Mouse (Mus musculus) stomach, embryonic 14.5 days (tissue): Measurements from ENCODE around the gene Lpcat1. TPM values are rescaled to one million over a fixed set of nuclear protein-coding genes. Genes with fewer than 3 reads are reported as not detected.

Experiments used
- ATAC-seq: fragments of 200-750 bp; cut with Nextera tagmentation; 2 replicates; pipeline ENCODE4 v1.8.0; 2017; ENCODE audit warnings: low read depth, moderate TSS enrichment; ENCODE audit not compliant: insufficient number of reproducible peaks, insufficient read depth, low FRiP score
- H3K27ac ChIP-seq: fragments of 300-500 bp; sonication (generic); 2 replicates; pipeline ENCODE4 v1.5.1; 2014; ENCODE audit warnings: mild to moderate bottlenecking, low read length, moderate library complexity, mixed read lengths
- H3K27me3 ChIP-seq: fragments of 300-500 bp; sonication (generic); 2 replicates; pipeline ENCODE4 v1.6.1; 2014; ENCODE audit warnings: low read length, control low read depth, mixed read lengths; ENCODE audit not compliant: control insufficient read depth, insufficient read depth
- H3K36me3 ChIP-seq: fragments of 300-500 bp; sonication (generic); 2 replicates; pipeline ENCODE4 v1.6.1; 2014; ENCODE audit warnings: mild to moderate bottlenecking, control low read depth, low read length, moderate library complexity, mixed read lengths; ENCODE audit not compliant: control insufficient read depth, insufficient read depth
- H3K4me1 ChIP-seq: fragments of 300-500 bp; sonication (generic); 2 replicates; pipeline ENCODE4 v1.6.1; 2014; ENCODE audit warnings: low read length, control low read depth, mixed read lengths; ENCODE audit not compliant: control insufficient read depth, insufficient read depth
- H3K4me2 ChIP-seq: fragments of 300-500 bp; sonication (generic); replicated peaks from 2 replicates; pipeline ENCODE4 v1.6.1; 2014; ENCODE audit warnings: low read depth, low read length, control low read depth
- H3K4me3 ChIP-seq: fragments of 300-500 bp; sonication (generic); 2 replicates; pipeline ENCODE4 v1.5.1; 2014; ENCODE audit warnings: low read depth, low read length, control low read depth
- H3K9ac ChIP-seq: fragments of 300-500 bp; sonication (generic); replicated peaks from 2 replicates; pipeline ENCODE4 v1.6.1; 2014; ENCODE audit warnings: low read depth, mild to moderate bottlenecking, control low read depth, low read length, moderate library complexity, mixed read lengths
- H3K9me3 ChIP-seq: fragments of 300-500 bp; sonication (generic); 2 replicates; pipeline ENCODE4 v1.6.1; 2016; ENCODE audit warnings: low read depth, low read length, control low read depth; ENCODE audit not compliant: control insufficient read depth
- WGBS: fragments of 180-500 bp; shearing (Covaris S2); extraction: QIAGEN DNeasy Blood & Tissue Kit; methylation state at CpG from one replicate; pipeline ENCODE4 v1.1.7; 2014; 5-methylcytosine and 5-hydroxymethylcytosine counted together
- polyA plus RNA-seq: library from polyadenylated mRNA; unstranded; fragments of >200 nt; fragmentation: Nextera tagmentation; extraction: Ambion mirVana; gene quantifications from 2 replicates; pipeline ENCODE4 v1.2.1, GENCODE M21; 2014

The Lpcat1 gene
- polyA plus RNA-seq, 1 experiment from 2014 or later: 40.4 TPM

DNA sequence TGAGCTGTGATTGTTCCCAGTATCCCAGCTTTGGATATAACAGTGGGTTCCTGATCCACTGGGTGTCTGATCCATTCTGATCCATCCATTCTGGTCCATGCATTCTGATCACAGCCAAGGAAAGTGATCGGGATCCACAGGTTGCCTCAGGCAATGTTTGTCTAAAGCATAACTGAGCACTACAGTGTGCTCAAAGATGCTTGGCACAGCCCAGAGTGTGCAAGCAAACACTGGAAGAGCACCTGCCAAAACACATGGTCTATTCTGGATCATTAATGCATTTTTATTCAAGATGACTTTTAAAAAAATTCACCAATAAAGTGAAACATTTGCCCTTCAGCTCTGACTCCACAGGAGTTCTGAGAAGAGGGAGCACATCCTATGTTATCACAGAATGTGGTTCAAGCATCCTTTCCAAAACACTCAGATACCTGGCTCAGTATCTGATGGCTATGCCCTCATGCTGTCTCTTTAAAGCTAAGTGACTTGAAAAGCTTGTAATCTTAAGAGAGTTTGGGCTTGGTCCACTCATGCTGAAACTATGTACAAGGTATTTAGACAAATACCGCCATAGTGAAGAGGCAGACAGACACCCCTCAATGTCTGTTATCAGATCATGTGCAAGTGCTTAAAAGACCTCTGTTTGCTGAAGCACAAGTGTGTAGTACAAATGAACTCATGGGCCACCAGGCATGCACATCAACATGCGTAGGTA, 13.3 kb upstream of the Lpcat1 start:
- Histone ChIP-seq H3K9me3 (no peaks in the 10 kb centered on the region), H3K36me3 (no peaks in the 10 kb centered on the region), H3K27me3 (no peaks in the 10 kb centered on the region), H3K4me2 (no peak overlapping the region), H3K9ac (no peak overlapping the region), H3K4me1 (no peaks in the 10 kb centered on the region), H3K4me3 (no peak overlapping the region), H3K27ac (no peak overlapping the region)
- no peak for ATAC-seq
- 83% methylated on average over 3 of the region's 3 CpGs for WGBS

DNA sequence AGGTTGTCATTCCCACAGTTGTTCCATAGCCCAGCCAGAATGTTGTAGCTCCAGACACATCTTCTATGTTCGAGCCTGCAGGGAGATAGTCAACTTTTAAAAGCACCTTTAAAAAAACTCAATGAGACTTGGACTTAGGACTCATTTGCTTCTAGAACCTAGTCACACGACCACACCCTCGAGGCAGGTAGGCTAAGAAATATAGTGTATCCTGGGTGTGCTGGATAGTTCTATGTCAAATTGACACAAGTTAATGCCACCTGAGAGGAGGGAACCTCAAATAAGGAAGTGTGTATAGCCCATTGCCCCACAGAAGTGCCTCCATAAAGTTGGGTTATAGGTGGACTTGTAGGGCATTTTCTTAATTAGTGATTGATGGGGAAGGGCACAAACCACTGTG, 11.7 kb upstream of the Lpcat1 start:
- Histone ChIP-seq H3K4me3 (no peak overlapping the region), H3K36me3 (no peaks in the 10 kb centered on the region), H3K4me2 (no peak overlapping the region), H3K27ac (no peak overlapping the region), H3K9me3 (no peaks in the 10 kb centered on the region), H3K4me1 (no peaks in the 10 kb centered on the region), H3K9ac (no peak overlapping the region), H3K27me3 (no peaks in the 10 kb centered on the region)
- no peak for ATAC-seq
- 72% methylated on average over 3 of the region's 3 CpGs for WGBS

GRCm38 (mm10) chr13:73457301-73457700, 9.7 kb upstream of the Lpcat1 start:
- Histone ChIP-seq H3K27me3 (no peaks in the 10 kb centered on the region), H3K9me3 (no peaks in the 10 kb centered on the region), H3K4me2 (no peak overlapping the region), H3K9ac (no peak overlapping the region), H3K27ac (no peak overlapping the region), H3K36me3 (no peaks in the 10 kb centered on the region), H3K4me1 (no peaks in the 10 kb centered on the region), H3K4me3 (no peak overlapping the region)
- no peak for ATAC-seq
- 90% methylated on average over 3 of the region's 4 CpGs for WGBS

- H3K9me3 ChIP-seq: no peaks in the 10 kb centered on the region
- H3K9ac ChIP-seq: no peak overlapping the region
- no peaks in the 10 kb centered on the region for H3K4me1 ChIP-seq
- no peaks in the 10 kb centered on the region for H3K36me3 ChIP-seq
- no peak overlapping the region for H3K4me2 ChIP-seq
- H3K27me3 ChIP-seq: no peaks in the 10 kb centered on the region
- H3K4me3 ChIP-seq: no peak overlapping the region
- 64% methylated on average over 2 of the region's 2 CpGs for WGBS
- no peak overlapping the region for H3K27ac ChIP-seq
- ATAC-seq: no peak
Measured at GRCm38 (mm10) chr13:73457741-73458140, 9.3 kb upstream of the Lpcat1 start.

GRCm38 (mm10) chr13:73458719-73459118, 8.3 kb upstream of the Lpcat1 start:
- H3K4me3 ChIP-seq: no peak overlapping the region
- no peaks in the 10 kb centered on the region for H3K27me3 ChIP-seq
- no peak for ATAC-seq
- WGBS: 64% methylated on average over 5 of the region's 5 CpGs
- no peak overlapping the region for H3K9ac ChIP-seq
- no peaks in the 10 kb centered on the region for H3K36me3 ChIP-seq
- no peaks in the 10 kb centered on the region for H3K9me3 ChIP-seq
- H3K4me1 ChIP-seq: no peaks in the 10 kb centered on the region
- H3K4me2 ChIP-seq: no peak overlapping the region
- H3K27ac ChIP-seq: no peak overlapping the region

- no peak for ATAC-seq
- Histone ChIP-seq H3K27me3 (no peaks in the 10 kb centered on the region), H3K9ac (no peak overlapping the region), H3K4me1 (no peaks in the 10 kb centered on the region), H3K36me3 (no peaks in the 10 kb centered on the region), H3K4me2 (no peak overlapping the region), H3K27ac (no peak overlapping the region), H3K4me3 (no peak overlapping the region), H3K9me3 (no peaks in the 10 kb centered on the region)
- WGBS: 72% methylated on average over 7 of the region's 7 CpGs
Measured at GRCm38 (mm10) chr13:73459189-73459850, 7.7 kb upstream of the Lpcat1 start.

GRCm38 (mm10) chr13:73461551-73461950, 5.4 kb upstream of the Lpcat1 start:
- ATAC-seq: no peak

DNA sequence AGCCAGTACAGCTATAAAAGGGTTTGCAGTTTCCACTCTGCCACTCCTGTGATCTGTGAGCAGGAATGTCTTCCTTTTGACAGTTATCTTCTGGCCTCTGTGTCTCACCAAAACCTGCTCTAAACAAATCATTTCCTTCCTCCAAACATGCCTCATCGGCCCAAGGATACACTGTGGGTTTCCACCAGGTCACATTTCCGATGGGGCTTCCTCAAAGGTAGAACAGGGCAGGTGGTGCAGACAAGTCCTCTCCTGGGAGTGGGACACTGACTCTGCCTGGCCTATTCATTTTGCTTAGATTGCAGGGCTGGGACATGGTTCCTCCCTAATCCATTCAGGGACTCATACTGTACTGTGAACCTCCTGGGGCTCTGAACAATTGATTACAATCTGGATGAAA, 1.8 kb upstream of the Lpcat1 start:
- Histone ChIP-seq H3K9ac (no peak overlapping the region), H3K36me3 (no peaks in the 10 kb centered on the region; the same call in 1 of the 2 replicates), H3K4me2 (no peak overlapping the region), H3K9me3 (no peaks in the 10 kb centered on the region), H3K27me3 (no peaks in the 10 kb centered on the region), H3K4me3 (no peak overlapping the region), H3K4me1 (peaks cover 10% of the 10 kb centered on the region), H3K27ac (no peak overlapping the region)
- 36% methylated on average over 2 of the region's 2 CpGs for WGBS
- no peak for ATAC-seq

More at GRCm38 (mm10) chr13:73461551-73461950, 5.4 kb upstream of the Lpcat1 start:
- H3K4me1 ChIP-seq: no peaks in the 10 kb centered on the region
- no peak overlapping the region for H3K4me3 ChIP-seq
- H3K4me2 ChIP-seq: no peak overlapping the region
- H3K36me3 ChIP-seq: no peaks in the 10 kb centered on the region
- no peak overlapping the region for H3K9ac ChIP-seq
- no peaks in the 10 kb centered on the region for H3K9me3 ChIP-seq
- H3K27ac ChIP-seq: no peak overlapping the region
- no peaks in the 10 kb centered on the region for H3K27me3 ChIP-seq
